Mouse (Mus musculus) lung, embryonic 14.5 days (tissue): ENCODE data around the gene Olfr735. TPM values are rescaled to one million over a fixed set of nuclear protein-coding genes. Genes with fewer than 3 reads are reported as not detected.

ENCODE experiments used
- ATAC-seq: fragments of 200-750 bp; cut with Nextera tagmentation; 2 replicates; pipeline ENCODE4 v1.8.0; 2017; ENCODE audit warnings: mild to moderate bottlenecking, moderate TSS enrichment, moderate library complexity; ENCODE audit not compliant: insufficient read depth
- DNase-seq: peaks from one replicate; pipeline ENCODE4 v3.0.0-alpha.2; 2015
- H3K27ac ChIP-seq: fragments of 300-500 bp; sonication (generic); 2 replicates; pipeline ENCODE4 v1.5.1; 2014; ENCODE audit warnings: low read depth, mild to moderate bottlenecking, moderate library complexity
- H3K27me3 ChIP-seq: fragments of 300-500 bp; sonication (generic); 2 replicates; pipeline ENCODE4 v1.6.1; 2014; ENCODE audit warnings: low read length, control low read depth; ENCODE audit not compliant: insufficient read depth
- H3K36me3 ChIP-seq: fragments of 300-500 bp; sonication (generic); 2 replicates; pipeline ENCODE4 v1.6.1; 2014; ENCODE audit warnings: control low read depth; ENCODE audit not compliant: insufficient read depth
- H3K4me1 ChIP-seq: fragments of 300-500 bp; sonication (generic); 2 replicates; pipeline ENCODE4 v1.6.1; 2014; ENCODE audit warnings: antibody characterized with exemption, control low read depth; ENCODE audit not compliant: insufficient read depth
- H3K4me2 ChIP-seq: fragments of 300-500 bp; sonication (generic); 2 replicates; pipeline ENCODE4 v1.6.1; 2014; ENCODE audit warnings: mild to moderate bottlenecking
- H3K4me3 ChIP-seq: fragments of 300-500 bp; sonication (generic); 2 replicates; pipeline ENCODE4 v1.5.1; 2014; ENCODE audit warnings: low read depth, low read length
- H3K9ac ChIP-seq: fragments of 300-500 bp; sonication (generic); 2 replicates; pipeline ENCODE4 v1.6.1; 2014
- H3K9me3 ChIP-seq: fragments of 300-500 bp; sonication (generic); 2 replicates; pipeline ENCODE4 v1.6.1; 2016; ENCODE audit warnings: low read depth, low read length, control low read depth
- CTCF ChIP-seq: IDR thresholded peaks from 2 replicates; pipeline ENCODE4 v1.5.1; 2016; ENCODE audit warnings: antibody characterized with exemption, low read depth
- polyA plus RNA-seq: library from polyadenylated mRNA; unstranded; fragments of >200 nt; fragmentation: Nextera tagmentation; extraction: Ambion mirVana; gene quantifications from 2 replicates; pipeline ENCODE4 v1.2.1, GENCODE M21; 2014

Gene Olfr735
- polyA plus RNA-seq, 1 experiment from 2014 or later = not detected

GRCm38 (mm10) chr14:50301422-50301821 is 47.2 kb downstream of the Olfr735 start, which contains the start of gene Olfr733:
Olfr733 (minus strand) TSS chr14:50301522.
- no peak for TF ChIP-seq CTCF
- Histone ChIP-seq H3K9me3 (no peaks in the 10 kb centered on the region), H3K9ac (no peak within 1 kb of the TSS)

More at GRCm38 (mm10) chr14:50301422-50301821, 47.2 kb downstream of the Olfr735 start, which contains the start of gene Olfr733:
- no peaks in the 10 kb centered on the region for H3K4me1 ChIP-seq
- H3K27me3 ChIP-seq = no peaks in the 10 kb centered on the region
- H3K4me3 ChIP-seq = no peak within 1 kb of the TSS
- no peak within 1 kb of the TSS for H3K27ac ChIP-seq
- no peak within 1 kb of the TSS for H3K4me2 ChIP-seq
- no peak for ATAC-seq
- DNase-seq = no peak
- no peaks in the 10 kb centered on the region for H3K36me3 ChIP-seq

Other genes with a start within 250 kb of the Olfr735 start
- not detected in 2 replicates for gene Olfr727, start 225.7 kb downstream of the Olfr735 start, polyA plus RNA-seq
- gene Olfr728, start 206.2 kb downstream of the Olfr735 start, polyA plus RNA-seq = not detected in 2 replicates
- not detected in 2 replicates for gene Olfr729, start 196.0 kb downstream of the Olfr735 start, polyA plus RNA-seq
- gene Olfr730, start 160.7 kb downstream of the Olfr735 start, polyA plus RNA-seq = not detected in 2 replicates
- gene Olfr731, start 107.0 kb downstream of the Olfr735 start, polyA plus RNA-seq = not detected in 2 replicates
- not detected in 2 replicates for gene Olfr732, start 64.7 kb downstream of the Olfr735 start, polyA plus RNA-seq
- not detected in 2 replicates for gene Olfr733, start 47.4 kb downstream of the Olfr735 start, polyA plus RNA-seq
- not detected in 2 replicates for gene Olfr734, start 22.1 kb downstream of the Olfr735 start, polyA plus RNA-seq
- gene Tlr11, start 9.0 kb upstream of the Olfr735 start, polyA plus RNA-seq = not detected in 2 replicates
- not detected in 2 replicates for gene Olfr736, start 32.3 kb upstream of the Olfr735 start, polyA plus RNA-seq
- not detected in 2 replicates for gene Olfr738, start 58.7 kb upstream of the Olfr735 start, polyA plus RNA-seq
- gene Olfr739, start 69.8 kb upstream of the Olfr735 start, polyA plus RNA-seq = not detected in 2 replicates
- gene Olfr740, start 96.7 kb upstream of the Olfr735 start, polyA plus RNA-seq = not detected in 2 replicates
- gene Olfr741, start 123.9 kb upstream of the Olfr735 start, polyA plus RNA-seq = not detected in 2 replicates
- gene Olfr742, start 154.7 kb upstream of the Olfr735 start, polyA plus RNA-seq = not detected in 2 replicates
- gene Olfr743, start 173.0 kb upstream of the Olfr735 start, polyA plus RNA-seq = not detected in 2 replicates